Mouse (Mus musculus): ENCODE measurements around the gene Cblb. TPM values are rescaled to one million over a fixed set of nuclear protein-coding genes. Genes with fewer than 3 reads are reported as not detected.

Gene Cblb
- polyA plus RNA-seq (2014; fragmentation: Nextera tagmentation; extraction: Ambion mirVana) = 16.4 and 18.6 TPM in 2 replicates

GRCm38 (mm10) chr16:52031091-52031689, at the start of gene Cblb:
TSS of gene Cblb (plus strand) at chr16:52031225.
- ATAC-seq (ENCODE audit: insufficient number of reproducible peaks, insufficient read depth, low FRiP score, low read depth) = peak; percentile 99
- Histone ChIP-seq H3K27me3 (ENCODE audit: control insufficient read depth, insufficient read depth, low read length) (no peaks in the 10 kb centered on the region), H3K4me1 (ENCODE audit: control insufficient read depth, insufficient read depth, low read length) (peaks cover 11% of the 10 kb centered on the region; the same call in 1 of the 2 replicates), H3K36me3 (ENCODE audit: control insufficient read depth, insufficient read depth, low read length) (peaks cover 16% of the 10 kb centered on the region), H3K9me3 (ENCODE audit: control insufficient read depth, low read depth, low read length) (no peaks in the 10 kb centered on the region), H3K27ac (ENCODE audit: low read length) (peak within 1 kb of the TSS; percentile 97), H3K4me3 (ENCODE audit: low read depth, low read length) (peak within 1 kb of the TSS; percentile 79), H3K9ac (replicated peaks; ENCODE audit: low read depth, low read length) (peak within 1 kb of the TSS; percentile 75), H3K4me2 (replicated peaks; ENCODE audit: low read depth, low read length) (peak within 1 kb of the TSS; percentile 49)
- WGBS = under 1% methylated on average over 38 of the region's 38 CpGs

GRCm38 (mm10) chr16:51985436-51985835, 45.6 kb upstream of the Cblb start:
- Histone ChIP-seq H3K4me2 (replicated peaks; ENCODE audit: low read depth, low read length) (no peak overlapping the region), H3K4me3 (ENCODE audit: low read depth, low read length) (no peak overlapping the region), H3K27me3 (ENCODE audit: control insufficient read depth, insufficient read depth, low read length) (no peaks in the 10 kb centered on the region), H3K36me3 (ENCODE audit: control insufficient read depth, insufficient read depth, low read length) (no peaks in the 10 kb centered on the region), H3K9ac (replicated peaks; ENCODE audit: low read depth, low read length) (no peak overlapping the region), H3K27ac (ENCODE audit: low read length) (no peak overlapping the region), H3K9me3 (ENCODE audit: control insufficient read depth, low read depth, low read length) (no peaks in the 10 kb centered on the region), H3K4me1 (ENCODE audit: control insufficient read depth, insufficient read depth, low read length) (no peaks in the 10 kb centered on the region)
- 70% methylated on average over 8 of the region's 8 CpGs for WGBS
- ATAC-seq (ENCODE audit: insufficient number of reproducible peaks, insufficient read depth, low FRiP score, low read depth) = no peak

DNA sequence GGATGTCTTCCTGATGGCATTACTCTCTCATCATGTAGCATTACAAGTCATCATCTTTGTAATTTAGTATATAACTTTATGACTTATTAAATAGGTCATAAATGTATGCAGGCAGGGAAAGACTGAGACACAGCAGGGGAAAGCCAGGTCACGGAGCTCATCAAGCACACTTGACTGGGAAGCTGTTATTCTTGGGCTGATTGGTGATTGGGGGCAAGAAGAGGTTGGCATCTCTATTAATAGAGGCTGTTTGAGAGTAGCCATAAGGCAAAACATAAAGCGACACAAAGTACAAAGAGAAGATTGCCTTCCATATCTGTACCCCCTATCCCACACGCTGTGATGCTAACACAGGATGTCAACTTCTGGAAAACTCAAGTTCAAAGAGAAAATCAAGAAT, 44.8 kb upstream of the Cblb start:
- H3K4me1 ChIP-seq (ENCODE audit: control insufficient read depth, insufficient read depth, low read length) = no peaks in the 10 kb centered on the region
- H3K27me3 ChIP-seq (ENCODE audit: control insufficient read depth, insufficient read depth, low read length) = no peaks in the 10 kb centered on the region
- no peak overlapping the region for H3K9ac ChIP-seq (replicated peaks; ENCODE audit: low read depth, low read length)
- H3K36me3 ChIP-seq (ENCODE audit: control insufficient read depth, insufficient read depth, low read length) = no peaks in the 10 kb centered on the region
- WGBS = 91% methylated on average over 3 of the region's 3 CpGs
- ATAC-seq (ENCODE audit: insufficient number of reproducible peaks, insufficient read depth, low FRiP score, low read depth) = no peak
- no peaks in the 10 kb centered on the region for H3K9me3 ChIP-seq (ENCODE audit: control insufficient read depth, low read depth, low read length)
- H3K4me2 ChIP-seq (replicated peaks; ENCODE audit: low read depth, low read length) = no peak overlapping the region
- no peak overlapping the region for H3K4me3 ChIP-seq (ENCODE audit: low read depth, low read length)
- H3K27ac ChIP-seq (ENCODE audit: low read length) = no peak overlapping the region

DNA sequence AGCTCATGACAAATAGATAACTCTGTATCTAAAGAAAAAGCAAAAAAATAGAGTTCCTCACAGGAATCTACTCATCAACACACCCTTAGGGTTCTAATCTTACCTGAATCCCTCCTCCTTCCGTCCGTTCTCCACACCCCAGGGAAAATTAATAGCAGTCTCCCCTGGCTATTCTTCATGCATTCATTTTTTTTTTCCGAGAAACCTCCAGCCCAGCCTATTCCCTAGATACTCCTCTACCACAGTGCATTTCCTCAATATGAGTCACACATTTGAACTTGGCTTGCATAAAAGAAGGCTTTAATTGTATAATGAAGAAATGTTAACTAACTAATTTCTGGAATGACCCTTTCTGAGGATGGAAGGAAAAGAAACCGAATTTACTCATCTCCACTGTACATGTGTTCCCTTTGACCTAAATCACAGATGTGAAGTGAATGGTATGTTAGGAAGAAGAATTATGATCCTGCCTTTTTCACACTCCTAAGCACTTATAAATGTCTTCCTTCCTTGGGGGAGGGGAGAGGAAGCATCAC, 43.9 kb upstream of the Cblb start:
- no peaks in the 10 kb centered on the region for H3K27me3 ChIP-seq (ENCODE audit: control insufficient read depth, insufficient read depth, low read length)
- no peak overlapping the region for H3K4me3 ChIP-seq (ENCODE audit: low read depth, low read length)
- H3K4me2 ChIP-seq (replicated peaks; ENCODE audit: low read depth, low read length) = no peak overlapping the region
- no peaks in the 10 kb centered on the region for H3K4me1 ChIP-seq (ENCODE audit: control insufficient read depth, insufficient read depth, low read length)
- no peaks in the 10 kb centered on the region for H3K36me3 ChIP-seq (ENCODE audit: control insufficient read depth, insufficient read depth, low read length)
- no peak for ATAC-seq (ENCODE audit: insufficient number of reproducible peaks, insufficient read depth, low FRiP score, low read depth)
- WGBS = 58% methylated on average over 4 of the region's 4 CpGs
- H3K9me3 ChIP-seq (ENCODE audit: control insufficient read depth, low read depth, low read length) = no peaks in the 10 kb centered on the region
- no peak overlapping the region for H3K9ac ChIP-seq (replicated peaks; ENCODE audit: low read depth, low read length)
- no peak overlapping the region for H3K27ac ChIP-seq (ENCODE audit: low read length)

- Histone ChIP-seq H3K9ac (replicated peaks; ENCODE audit: low read depth, low read length) (no peak overlapping the region), H3K4me3 (ENCODE audit: low read depth, low read length) (no peak overlapping the region), H3K9me3 (ENCODE audit: control insufficient read depth, low read depth, low read length) (no peaks in the 10 kb centered on the region), H3K27ac (ENCODE audit: low read length) (no peak overlapping the region), H3K4me2 (replicated peaks; ENCODE audit: low read depth, low read length) (no peak overlapping the region), H3K27me3 (ENCODE audit: control insufficient read depth, insufficient read depth, low read length) (no peaks in the 10 kb centered on the region), H3K4me1 (ENCODE audit: control insufficient read depth, insufficient read depth, low read length) (no peaks in the 10 kb centered on the region), H3K36me3 (ENCODE audit: control insufficient read depth, insufficient read depth, low read length) (no peaks in the 10 kb centered on the region)
- ATAC-seq (ENCODE audit: insufficient number of reproducible peaks, insufficient read depth, low FRiP score, low read depth) = no peak
Measured at GRCm38 (mm10) chr16:51988027-51988426, 43.0 kb upstream of the Cblb start.

DNA sequence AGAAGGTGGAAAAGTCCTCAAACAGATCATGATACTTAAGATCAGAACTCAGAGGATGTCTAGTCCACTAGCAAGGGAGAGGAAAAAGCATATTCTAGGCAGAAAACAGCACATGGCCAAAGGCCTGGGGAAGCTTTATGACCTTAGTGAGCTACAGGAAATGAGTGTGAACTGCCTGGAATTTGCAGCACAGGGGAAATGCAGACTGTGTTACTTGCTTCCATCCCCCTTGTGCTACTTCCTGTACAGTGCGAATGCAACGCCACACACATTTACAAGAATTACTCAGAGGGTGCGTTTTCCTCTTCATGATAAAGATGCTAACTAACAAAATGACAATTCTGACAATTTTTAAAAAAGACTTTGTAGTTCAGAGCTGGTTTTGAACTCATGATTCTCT, 41.8 kb upstream of the Cblb start:
- H3K9ac ChIP-seq (replicated peaks; ENCODE audit: low read depth, low read length) = no peak overlapping the region
- H3K27me3 ChIP-seq (ENCODE audit: control insufficient read depth, insufficient read depth, low read length) = no peaks in the 10 kb centered on the region
- 86% methylated on average over 3 of the region's 3 CpGs for WGBS
- H3K4me3 ChIP-seq (ENCODE audit: low read depth, low read length) = no peak overlapping the region
- no peak overlapping the region for H3K4me2 ChIP-seq (replicated peaks; ENCODE audit: low read depth, low read length)
- H3K4me1 ChIP-seq (ENCODE audit: control insufficient read depth, insufficient read depth, low read length) = no peaks in the 10 kb centered on the region
- no peak overlapping the region for H3K27ac ChIP-seq (ENCODE audit: low read length)
- no peaks in the 10 kb centered on the region for H3K9me3 ChIP-seq (ENCODE audit: control insufficient read depth, low read depth, low read length)
- no peaks in the 10 kb centered on the region for H3K36me3 ChIP-seq (ENCODE audit: control insufficient read depth, insufficient read depth, low read length)
- no peak for ATAC-seq (ENCODE audit: insufficient number of reproducible peaks, insufficient read depth, low FRiP score, low read depth)

- ATAC-seq (ENCODE audit: insufficient number of reproducible peaks, insufficient read depth, low FRiP score, low read depth) = no peak
- Histone ChIP-seq H3K9ac (replicated peaks; ENCODE audit: low read depth, low read length) (no peak overlapping the region), H3K4me2 (replicated peaks; ENCODE audit: low read depth, low read length) (no peak overlapping the region), H3K36me3 (ENCODE audit: control insufficient read depth, insufficient read depth, low read length) (no peaks in the 10 kb centered on the region), H3K9me3 (ENCODE audit: control insufficient read depth, low read depth, low read length) (no peaks in the 10 kb centered on the region), H3K27me3 (ENCODE audit: control insufficient read depth, insufficient read depth, low read length) (no peaks in the 10 kb centered on the region), H3K4me3 (ENCODE audit: low read depth, low read length) (no peak overlapping the region), H3K4me1 (ENCODE audit: control insufficient read depth, insufficient read depth, low read length) (no peaks in the 10 kb centered on the region), H3K27ac (ENCODE audit: low read length) (no peak overlapping the region)
- 84% methylated on average over 3 of the region's 3 CpGs for WGBS
Measured at GRCm38 (mm10) chr16:52000043-52000442, 31.0 kb upstream of the Cblb start.

DNA sequence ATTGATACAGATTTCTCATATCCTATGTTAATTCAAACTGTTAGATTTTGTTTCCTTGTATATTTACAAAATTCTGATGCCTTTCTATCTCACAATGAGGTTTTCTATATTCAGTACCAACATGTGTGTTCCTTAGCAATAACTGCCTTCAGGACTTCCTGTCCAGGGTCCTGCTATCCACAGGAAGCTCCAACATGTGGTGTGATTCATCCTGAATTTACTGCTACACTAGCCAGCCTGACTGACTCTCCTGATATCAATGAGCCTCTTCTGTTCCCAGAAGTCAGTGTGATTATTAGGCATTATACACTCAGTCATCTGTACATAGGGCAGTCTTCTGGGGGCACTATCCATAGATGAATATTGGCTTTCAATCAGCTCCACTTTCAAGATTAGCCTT, 30.2 kb upstream of the Cblb start:
- no peak overlapping the region for H3K9ac ChIP-seq (replicated peaks; ENCODE audit: low read depth, low read length)
- no peak for ATAC-seq (ENCODE audit: insufficient number of reproducible peaks, insufficient read depth, low FRiP score, low read depth)
- H3K4me1 ChIP-seq (ENCODE audit: control insufficient read depth, insufficient read depth, low read length) = no peaks in the 10 kb centered on the region
- no peaks in the 10 kb centered on the region for H3K27me3 ChIP-seq (ENCODE audit: control insufficient read depth, insufficient read depth, low read length)
- no peaks in the 10 kb centered on the region for H3K9me3 ChIP-seq (ENCODE audit: control insufficient read depth, low read depth, low read length)
- H3K4me2 ChIP-seq (replicated peaks; ENCODE audit: low read depth, low read length) = no peak overlapping the region
- H3K4me3 ChIP-seq (ENCODE audit: low read depth, low read length) = no peak overlapping the region
- no peak overlapping the region for H3K27ac ChIP-seq (ENCODE audit: low read length)
- no peaks in the 10 kb centered on the region for H3K36me3 ChIP-seq (ENCODE audit: control insufficient read depth, insufficient read depth, low read length)

DNA sequence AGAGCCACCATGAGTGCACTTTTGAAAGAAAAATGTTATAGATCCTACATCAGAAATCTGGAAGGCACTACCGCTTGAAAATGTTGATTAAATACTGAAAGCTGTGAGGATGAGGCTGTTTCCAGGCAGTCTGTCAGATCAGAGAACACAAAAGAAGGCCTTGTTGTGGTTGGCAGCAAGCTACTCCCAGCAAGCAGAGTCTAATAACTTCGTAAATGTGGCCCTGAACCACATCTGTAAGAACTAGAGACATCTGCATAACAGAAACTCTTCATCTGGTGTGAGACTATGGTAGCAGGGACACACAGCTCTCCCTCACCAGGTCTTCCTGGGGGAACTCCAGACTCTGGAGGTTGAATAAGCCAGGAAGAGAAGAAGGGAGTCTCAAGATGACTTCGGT, 24.0 kb upstream of the Cblb start:
- H3K4me2 ChIP-seq (replicated peaks; ENCODE audit: low read depth, low read length) = no peak overlapping the region
- H3K9ac ChIP-seq (replicated peaks; ENCODE audit: low read depth, low read length) = no peak overlapping the region
- no peaks in the 10 kb centered on the region for H3K36me3 ChIP-seq (ENCODE audit: control insufficient read depth, insufficient read depth, low read length)
- 89% methylated on average over 3 of the region's 3 CpGs for WGBS
- no peaks in the 10 kb centered on the region for H3K4me1 ChIP-seq (ENCODE audit: control insufficient read depth, insufficient read depth, low read length)
- H3K9me3 ChIP-seq (ENCODE audit: control insufficient read depth, low read depth, low read length) = no peaks in the 10 kb centered on the region
- H3K27me3 ChIP-seq (ENCODE audit: control insufficient read depth, insufficient read depth, low read length) = no peaks in the 10 kb centered on the region
- no peak for ATAC-seq (ENCODE audit: insufficient number of reproducible peaks, insufficient read depth, low FRiP score, low read depth)
- H3K4me3 ChIP-seq (ENCODE audit: low read depth, low read length) = no peak overlapping the region
- no peak overlapping the region for H3K27ac ChIP-seq (ENCODE audit: low read length)
